Mouse (Mus musculus) layer of hippocampus, postnatal 25 days (tissue): ENCODE measurements at regions not wholly inside any gene's neighbourhood (a gene's known extent, or its start where the extent isn't known, plus 50 kb on each side); places are given as distances from the start of the nearest gene placed in this dataset.
A peak's percentile ranks its signal among the peaks of the same experiment; 100 is the strongest.

Experiments
- DNase-seq, 2 experiments: peaks; one replicate each; pipeline ENCODE4 v3.0.0; 2022; ENCODE audit warnings: mixed read lengths in 2 of 2, low spot score in 1 of 2; ENCODE audit errors: extremely low spot score in 1 of 2

GRCm38 (mm10) chr16:85743022-85743421, 59.9 kb downstream of the Adamts1 start:
- no peak for DNase-seq

GRCm38 (mm10) chr16:85738606-85739195, 64.2 kb downstream of the Adamts1 start:
- no peak for DNase-seq

GRCm38 (mm10) chr16:85728026-85728425, 74.9 kb downstream of the Adamts1 start:
- no peak for DNase-seq

- DNase-seq, result no peak
These were observed 80.9 kb downstream of the Adamts1 start for GRCm38 (mm10) chr16:85721968-85722367.

- no peak for DNase-seq
These were observed 90.6 kb downstream of the Adamts1 start for GRCm38 (mm10) chr16:85712291-85712690.

GRCm38 (mm10) chr16:85704254-85705020, 98.5 kb downstream of the Adamts1 start:
- DNase-seq, result no peak

GRCm38 (mm10) chr16:85702889-85703480, 99.9 kb downstream of the Adamts1 start:
- no peak for DNase-seq

GRCm38 (mm10) chr16:85699329-85699728, 103.6 kb downstream of the Adamts1 start:
- DNase-seq, result no peak

GRCm38 (mm10) chr16:85682721-85683120, 120.2 kb downstream of the Adamts1 start:
- DNase-seq, result no peak

GRCm38 (mm10) chr16:85680351-85680750, 122.6 kb downstream of the Adamts1 start:
- DNase-seq, result no peak

- DNase-seq, result no peak
These were observed 124.1 kb downstream of the Adamts1 start for GRCm38 (mm10) chr16:85678781-85679180.

GRCm38 (mm10) chr16:85678228-85678627, 124.7 kb downstream of the Adamts1 start:
- DNase-seq, result no peak

GRCm38 (mm10) chr16:85677027-85677426, 123.8 kb upstream of the Cyyr1 start:
- DNase-seq, result peak in 1 of 2 experiments; percentile 10

GRCm38 (mm10) chr16:85668767-85669166, 115.6 kb upstream of the Cyyr1 start:
- no peak for DNase-seq

GRCm38 (mm10) chr16:85667790-85668189, 114.6 kb upstream of the Cyyr1 start:
- no peak for DNase-seq

- no peak for DNase-seq
These were observed 96.3 kb upstream of the Cyyr1 start for GRCm38 (mm10) chr16:85649516-85649915.

GRCm38 (mm10) chr16:85640992-85641391, 87.8 kb upstream of the Cyyr1 start:
- no peak for DNase-seq

GRCm38 (mm10) chr16:85637079-85637478, 83.9 kb upstream of the Cyyr1 start:
- DNase-seq, result no peak

- DNase-seq, result no peak
These were observed 76.5 kb upstream of the Cyyr1 start for GRCm38 (mm10) chr16:85629738-85630137.

- DNase-seq, result no peak
These were observed 71.3 kb upstream of the Cyyr1 start for GRCm38 (mm10) chr16:85624505-85624904.

GRCm38 (mm10) chr16:85604089-85604488, 50.9 kb upstream of the Cyyr1 start:
- no peak for DNase-seq
